Mouse (Mus musculus): ENCODE results near the gene Sprr2b.

DNA sequence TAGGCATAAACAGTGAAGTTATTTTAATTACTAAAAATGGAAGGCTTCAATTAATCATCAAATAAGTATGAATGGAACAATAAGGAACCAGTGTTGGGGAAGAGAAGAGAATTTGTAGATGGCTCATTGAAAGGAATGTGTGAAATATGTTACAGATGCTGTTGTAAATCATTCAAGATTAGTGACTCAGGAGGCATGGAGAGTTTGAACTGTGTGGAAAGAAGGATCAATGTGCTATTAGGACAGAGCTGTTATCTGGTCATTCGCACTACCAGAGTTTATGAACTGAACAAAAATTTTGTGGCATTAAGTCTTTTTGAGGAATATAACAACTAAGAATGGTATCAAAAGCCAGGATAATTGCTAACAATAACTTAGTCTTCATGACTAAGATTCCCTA, 9.0 kb upstream of the Sprr2b start:
- TF ChIP-seq CTCF (IDR thresholded peaks at IDR 0.05; ENCODE audit: low read depth) (no peak), EP300 (optimal IDR thresholded peaks at IDR 0.05) (no peak)
